9 mouse cellular contexts compared by ENCODE assay signal in genomic region chr16:49803932-49804461, GRCm38 (mm10). TPM values are rescaled to one million over a fixed set of nuclear protein-coding genes. Genes with fewer than 3 reads are reported as not detected.
DNase-seq lines count a peak whose midpoint lies in the region; ATAC-seq and TF ChIP-seq lines count a peak whose summit lies in the region.
"Had no signal": no experiment of that assay in that cellular context is flagged by ENCODE, and none has a peak within 500 bp of the region (broad histone marks: within the 10 kb centered on the region; RNA-seq: fewer than 3 reads in every experiment).

No protein-coding gene starts in this region.

- peak overlapping the region; percentile 56 for H3K27ac ChIP-seq in lung, embryonic 16.5 days (ENCODE audit: low read length)
- no peak overlapping the region for H3K27ac ChIP-seq in stomach, embryonic 15.5 days

- H3K4me2 ChIP-seq in lung, embryonic 16.5 days (ENCODE audit: low read depth, low read length): peak overlapping the region; percentile 61
- H3K4me2 ChIP-seq in stomach, embryonic 15.5 days: peak overlapping the region; percentile 52

- H3K9ac ChIP-seq in lung, embryonic 16.5 days (ENCODE audit: low read length): peak overlapping the region; percentile 53
- H3K9ac ChIP-seq in stomach, embryonic 15.5 days: no peak overlapping the region

- H3K9me3 ChIP-seq in E14TG2a.4 (ENCODE audit: low read length): no peaks in the 10 kb centered on the region
- no peaks in the 10 kb centered on the region for H3K9me3 ChIP-seq in lung, embryonic 16.5 days (ENCODE audit: control insufficient read depth, low read length)
- no peaks in the 10 kb centered on the region for H3K9me3 ChIP-seq in stomach, embryonic 15.5 days

- peaks cover 69% of the 10 kb centered on the region for H3K4me1 ChIP-seq in E14TG2a.4 (replicated peaks; ENCODE audit: low read depth, low read length)
- peaks cover 15% of the 10 kb centered on the region for H3K4me1 ChIP-seq in lung, embryonic 16.5 days (replicated peaks; ENCODE audit: control insufficient read depth, insufficient read depth, low read length)
- peaks cover 5% of the 10 kb centered on the region; the same call in 1 of the 2 replicates for H3K4me1 ChIP-seq in stomach, embryonic 15.5 days

- ATAC-seq in lung, embryonic 16.5 days (ENCODE audit: low read depth): no peak
- ATAC-seq in stomach, embryonic 15.5 days (ENCODE audit: insufficient read depth, low FRiP score, low read depth): no peak
- ATAC-seq in inflammation-experienced regulatory T-cells, adult 6 months: no peak

- no peak for TF ChIP-seq CTCF in E14TG2a.4 (conservative IDR thresholded peaks at IDR 0.05; ENCODE audit: low read length)

- peak; percentile 35 for DNase-seq in MN1 (ENCODE audit: low spot score)
- peak; percentile 26 for DNase-seq in heart, adult 8-10 months (ENCODE audit: low spot score)
- peak; percentile 10 to 13 for DNase-seq in kidney, adult 8-10 months
- DNase-seq in frontal cortex, postnatal 36 days (ENCODE audit: low spot score in 2 of 2): no peak

- H3K4me3 ChIP-seq in E14TG2a.4 (replicated peaks; ENCODE audit: low read length): peak overlapping the region; percentile 56
- H3K4me3 ChIP-seq in lung, embryonic 16.5 days (ENCODE audit: low read length): peak overlapping the region; percentile 36
- peak overlapping the region; percentile 19 for H3K4me3 ChIP-seq in stomach, embryonic 15.5 days (replicated peaks)
- H3K4me3 ChIP-seq: myocyte had no signal

- WGBS in lung, embryonic 16.5 days: 9% methylated on average over 12 of the region's 12 CpGs
- WGBS in stomach, embryonic 15.5 days: 8% methylated on average over 12 of the region's 12 CpGs

- H3K27me3 ChIP-seq in E14TG2a.4 (ENCODE audit: insufficient read depth, low read length): peaks cover 34% of the 10 kb centered on the region
- no peaks in the 10 kb centered on the region for H3K27me3 ChIP-seq in lung, embryonic 16.5 days (ENCODE audit: control insufficient read depth, insufficient read depth, low read depth, low read length)
- H3K27me3 ChIP-seq in stomach, embryonic 15.5 days (replicated peaks): no peaks in the 10 kb centered on the region

- H3K36me3 ChIP-seq in E14TG2a.4 (ENCODE audit: insufficient read depth, low read length): no peaks in the 10 kb centered on the region
- no peaks in the 10 kb centered on the region for H3K36me3 ChIP-seq in lung, embryonic 16.5 days (ENCODE audit: control insufficient read depth, insufficient read depth, low read length)
- H3K36me3 ChIP-seq in stomach, embryonic 15.5 days: no peaks in the 10 kb centered on the region

RNA-seq across cellular contexts. Expression of gene Cd47, which starts 3.7 kb away (rescaled TPM):
- total RNA-seq in heart, adult 8-10 months (2022): 10 to 100 TPM; 82.2 to 91.4 (median 87.5) TPM
- polyA plus RNA-seq in lung, embryonic 16.5 days (2015; fragmentation: Nextera tagmentation; extraction: Ambion mirVana): 136 TPM in 2 replicates
- 90.4 and 103 TPM in 2 replicates for polyA plus RNA-seq in stomach, embryonic 15.5 days (2015; fragmentation: Nextera tagmentation; extraction: Ambion mirVana)
- polyA plus RNA-seq in inflammation-experienced regulatory T-cells, adult 6 months (2017; shearing (Covaris generic)): 100 to 1,000 TPM; 201 to 329 (median 236) TPM

Comparison
In these comparisons a context has a peak if more than half of its experiments do, and no peak if none do; other contexts are left out.
1. DNase-seq: peak in MN1 (single experiment), heart, adult 8-10 months (single experiment) and kidney, adult 8-10 months (2 of 2); none in frontal cortex, postnatal 36 days (0 of 2).
2. Peak in every context shown above with its lines, with median percentiles within 50 percentile points of each other: H3K4me3 ChIP-seq.